Mouse (Mus musculus): ENCODE measurements around the gene Pet100.

- no peak for TF ChIP-seq CTCF (IDR thresholded peaks at IDR 0.05; ENCODE audit: low read depth, low read length)
- no peak for TF ChIP-seq POLR2A (IDR thresholded peaks at IDR 0.05; ENCODE audit: borderline replicate concordance, low read depth, low read length)
Observed at GRCm38 (mm10) chr8:3574546-3574945, 46.8 kb upstream of the Pet100 start.

All from bone marrow macrophage, adult 2 months (primary cell).